Mouse (Mus musculus): Measurements from ENCODE around the gene Fli1.

Fli1 gene

DNA sequence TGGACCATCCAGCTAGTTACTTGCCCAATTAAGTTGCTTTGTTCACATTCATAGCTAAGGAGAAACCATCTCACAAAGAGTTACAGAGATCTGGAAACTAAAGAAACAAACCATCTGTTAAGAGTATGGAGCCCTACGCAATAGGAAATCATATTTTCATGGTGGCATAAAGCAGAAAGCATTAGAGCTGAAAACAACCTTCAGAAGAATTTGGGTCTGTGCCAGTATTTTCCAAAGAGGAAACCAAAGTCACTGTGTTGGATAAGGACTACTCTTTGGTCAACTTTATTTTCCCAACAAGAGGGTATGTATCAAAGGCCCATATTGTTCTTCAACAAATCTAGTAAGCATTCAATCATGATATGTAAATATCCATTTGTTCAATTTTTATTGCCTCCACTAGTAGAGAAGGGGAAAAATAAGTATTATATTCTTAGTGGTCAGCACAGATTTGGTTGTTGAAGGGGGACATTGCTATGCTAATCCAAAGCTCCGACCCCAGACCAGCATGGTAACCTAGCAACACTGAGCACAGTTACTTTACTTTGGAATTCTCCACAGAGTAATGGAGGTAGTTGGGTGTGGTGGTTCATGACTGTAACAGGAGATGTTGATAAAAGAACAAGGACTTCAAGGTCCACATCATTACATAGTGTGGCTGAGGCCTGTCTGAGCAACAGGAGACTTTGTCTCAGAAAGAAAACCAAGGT lies 20.0 kb downstream of the Fli1 start:
- DNase-seq: no peak

DNA sequence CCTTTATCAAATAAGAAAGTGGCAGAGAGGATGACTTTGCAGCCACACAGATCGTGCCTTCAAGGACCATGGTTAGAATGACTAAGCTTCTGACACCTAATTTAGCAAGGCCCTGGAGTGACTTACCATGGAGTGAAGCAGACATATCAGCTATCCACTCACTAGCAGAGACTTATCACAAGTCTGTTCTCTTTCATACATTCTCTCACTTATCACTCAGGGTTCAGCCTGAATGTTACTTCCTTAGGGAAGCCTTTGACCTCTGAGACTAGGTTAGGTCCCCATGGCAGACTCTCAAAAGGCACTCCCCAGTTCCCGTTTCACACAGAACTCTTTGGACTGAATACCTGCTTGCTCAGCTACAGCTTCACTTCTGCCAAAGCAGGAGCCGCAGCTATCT lies 21.3 kb downstream of the Fli1 start:
- no peak for DNase-seq

GRCm38 (mm10) chr9:32520821-32521220 lies 21.8 kb downstream of the Fli1 start:
- peak; percentile 31 for DNase-seq

- DNase-seq: no peak
These were observed 23.3 kb downstream of the Fli1 start for GRCm38 (mm10) chr9:32519101-32520051.

- DNase-seq: peak; percentile 74
These were observed 24.1 kb downstream of the Fli1 start for GRCm38 (mm10) chr9:32518351-32519075.

GRCm38 (mm10) chr9:32516691-32517090 lies 26.0 kb downstream of the Fli1 start:
- no peak for DNase-seq

DNA sequence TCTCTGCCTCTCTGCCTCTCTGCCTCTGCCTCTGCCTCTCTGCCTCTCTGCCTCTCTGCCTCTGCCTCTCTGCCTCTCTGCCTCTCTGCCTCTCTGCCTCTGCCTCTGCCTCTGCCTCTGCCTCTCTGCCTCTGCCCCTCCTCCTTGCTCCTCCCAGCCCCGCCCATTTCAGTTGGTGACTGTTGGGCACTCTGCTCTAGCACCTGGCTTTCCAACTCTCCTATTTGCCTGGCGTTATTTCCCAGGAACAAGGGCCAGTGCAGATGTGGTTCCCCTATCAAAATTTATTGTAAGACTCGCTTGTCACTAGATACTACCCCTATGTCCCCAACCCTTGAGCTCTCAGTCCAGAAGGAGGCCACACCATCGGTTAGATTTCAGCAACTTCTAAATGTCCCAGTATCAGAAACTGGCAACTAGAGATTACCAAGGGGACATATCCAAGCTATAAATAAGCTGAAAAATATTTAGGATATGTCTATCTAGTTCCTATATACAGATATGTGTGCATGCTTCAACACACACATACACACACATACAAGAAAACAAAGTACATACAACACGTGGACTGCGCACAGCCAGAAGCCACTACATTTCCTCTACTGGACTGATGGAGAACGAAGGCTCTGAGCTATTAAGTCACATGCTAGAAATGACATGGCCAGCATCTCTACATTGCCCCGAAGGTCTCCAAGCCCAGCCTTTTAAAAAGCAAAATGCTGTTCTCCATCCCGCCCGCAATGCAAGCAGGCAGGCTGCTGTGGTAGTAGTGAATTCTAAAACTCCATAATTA lies 26.6 kb downstream of the Fli1 start:
- DNase-seq: peak; percentile 85

DNA sequence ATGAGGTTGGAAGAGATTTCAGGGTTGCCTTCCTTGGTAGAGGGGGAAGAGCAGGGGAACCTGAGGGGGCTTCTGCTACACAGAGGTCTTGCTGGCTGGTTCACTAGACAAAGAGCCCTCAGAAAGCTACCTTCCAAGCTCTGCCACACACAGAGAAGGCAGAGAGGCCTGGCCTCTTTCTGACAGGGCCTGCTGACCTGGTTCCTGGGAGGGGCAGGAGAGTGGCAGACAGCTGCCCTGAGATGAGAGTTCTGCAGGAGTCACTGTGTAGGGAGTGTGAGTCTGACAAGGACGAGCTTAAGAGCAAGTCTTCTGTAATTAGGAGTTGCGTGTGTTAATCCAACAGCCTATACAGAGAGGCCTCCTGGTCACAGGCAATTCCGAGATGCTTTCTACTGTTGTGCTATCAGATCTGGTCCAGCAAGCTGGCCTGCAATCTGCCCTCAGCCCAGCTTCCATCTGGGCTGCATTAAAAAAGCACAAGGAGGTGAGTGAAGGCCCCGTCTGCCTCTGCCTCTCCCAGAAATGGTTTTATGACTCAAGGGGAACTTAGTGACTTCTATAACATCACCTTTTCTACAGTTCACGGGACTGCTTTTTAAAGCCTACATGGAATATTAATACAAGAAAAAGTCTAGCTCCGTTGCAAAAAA lies 28.1 kb downstream of the Fli1 start:
- DNase-seq: no peak

GRCm38 (mm10) chr9:32513471-32513870 lies 29.2 kb downstream of the Fli1 start:
- no peak for DNase-seq

DNA sequence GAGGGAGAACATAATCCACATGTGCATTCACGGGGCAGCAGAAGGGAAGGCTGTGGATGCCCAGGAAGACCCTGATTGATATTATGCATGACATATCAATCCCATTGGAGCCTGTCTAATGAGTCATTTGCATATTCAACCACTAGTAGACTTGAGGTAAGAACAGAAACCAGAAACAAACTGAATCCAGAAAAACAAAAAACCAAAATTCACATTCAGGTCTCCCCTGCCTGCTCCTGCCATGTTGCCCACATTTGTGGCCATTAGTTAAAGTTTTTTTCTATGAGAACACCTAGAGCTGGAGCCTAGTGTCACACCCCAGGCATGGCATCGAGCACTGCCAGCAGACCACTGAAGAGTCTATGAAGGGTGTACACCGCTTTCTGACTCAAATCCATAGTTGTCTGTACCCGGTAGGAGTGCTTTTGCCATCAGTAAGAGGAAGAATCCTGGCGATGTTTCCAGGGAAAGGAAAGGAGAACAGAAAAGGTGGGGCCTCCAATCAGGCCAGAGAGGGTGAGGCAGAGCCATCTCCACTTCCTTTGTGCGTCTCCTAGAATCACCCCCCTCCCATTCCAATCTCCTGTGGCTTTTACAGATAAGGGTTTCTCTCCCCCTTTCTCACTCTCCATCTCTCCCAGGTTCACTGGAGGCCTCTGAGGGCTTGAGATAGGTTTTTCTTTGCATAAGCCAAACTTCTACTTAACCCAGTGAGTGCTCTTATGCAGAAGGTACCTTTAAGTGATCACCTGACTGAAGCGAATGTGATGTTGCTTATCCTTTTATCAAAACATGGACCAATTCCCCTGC lies 32.0 kb downstream of the Fli1 start:
- DNase-seq: no peak

DNA sequence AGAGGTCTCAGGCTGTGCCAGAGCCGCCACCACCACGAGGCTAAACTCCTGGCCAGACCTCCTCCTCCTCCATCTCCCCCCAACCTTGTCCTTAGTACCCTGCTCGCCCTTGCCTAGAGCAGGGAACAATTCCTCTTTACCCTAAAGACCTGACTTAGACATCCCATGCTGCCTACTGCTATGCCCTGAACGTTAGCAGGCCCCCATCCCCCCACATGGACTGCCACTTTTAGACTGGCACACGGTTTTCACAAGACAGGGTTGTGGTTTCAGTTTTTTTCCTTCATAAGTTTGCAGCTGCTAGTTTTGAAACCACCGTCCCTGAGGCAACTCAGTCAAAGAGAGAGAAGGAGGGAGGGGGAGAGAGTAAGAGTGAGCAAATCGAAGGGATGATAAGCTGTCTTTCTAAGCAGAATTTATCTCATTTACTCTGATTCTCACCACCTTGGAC lies 32.9 kb downstream of the Fli1 start:
- peak; percentile 90 for DNase-seq

DNA sequence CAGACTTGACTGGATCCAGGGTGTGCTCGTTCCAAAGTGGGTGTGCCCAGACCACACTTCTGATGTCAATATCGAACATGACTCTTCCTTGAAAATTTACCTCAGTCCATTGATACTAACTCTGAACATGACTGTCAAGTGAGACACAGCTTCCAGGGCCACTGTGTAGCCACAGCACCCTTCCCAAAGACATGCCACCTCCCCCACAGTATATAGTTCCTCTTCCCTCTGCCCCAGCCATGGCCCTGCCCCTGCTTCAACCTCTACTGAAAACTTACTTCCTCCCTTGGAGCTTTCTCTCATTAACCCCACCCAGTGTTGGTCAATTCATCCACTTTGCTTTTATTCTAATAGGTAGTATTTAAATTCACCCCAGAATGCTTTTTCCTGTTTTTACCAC lies 34.0 kb downstream of the Fli1 start:
- DNase-seq: peak; percentile 76

DNA sequence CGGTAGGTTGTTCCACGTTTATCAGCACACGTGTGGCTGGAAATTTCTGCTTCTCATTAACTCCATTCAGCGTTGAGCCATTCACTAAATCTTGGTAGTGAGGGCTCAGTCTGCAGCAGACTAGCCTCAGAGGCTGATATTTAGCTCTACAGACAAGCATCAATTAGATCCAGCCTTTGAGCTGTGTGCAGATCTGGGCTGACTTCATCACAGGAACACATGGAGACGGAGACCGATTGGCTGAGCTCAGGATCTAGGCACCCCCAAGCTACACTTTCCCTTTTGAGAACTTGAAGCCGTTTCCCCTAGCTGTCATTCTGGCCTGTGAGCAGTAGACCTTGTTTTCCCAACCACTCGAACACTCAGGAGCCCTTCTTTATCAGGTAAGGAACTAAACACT lies 34.5 kb downstream of the Fli1 start:
- no peak for DNase-seq

DNA sequence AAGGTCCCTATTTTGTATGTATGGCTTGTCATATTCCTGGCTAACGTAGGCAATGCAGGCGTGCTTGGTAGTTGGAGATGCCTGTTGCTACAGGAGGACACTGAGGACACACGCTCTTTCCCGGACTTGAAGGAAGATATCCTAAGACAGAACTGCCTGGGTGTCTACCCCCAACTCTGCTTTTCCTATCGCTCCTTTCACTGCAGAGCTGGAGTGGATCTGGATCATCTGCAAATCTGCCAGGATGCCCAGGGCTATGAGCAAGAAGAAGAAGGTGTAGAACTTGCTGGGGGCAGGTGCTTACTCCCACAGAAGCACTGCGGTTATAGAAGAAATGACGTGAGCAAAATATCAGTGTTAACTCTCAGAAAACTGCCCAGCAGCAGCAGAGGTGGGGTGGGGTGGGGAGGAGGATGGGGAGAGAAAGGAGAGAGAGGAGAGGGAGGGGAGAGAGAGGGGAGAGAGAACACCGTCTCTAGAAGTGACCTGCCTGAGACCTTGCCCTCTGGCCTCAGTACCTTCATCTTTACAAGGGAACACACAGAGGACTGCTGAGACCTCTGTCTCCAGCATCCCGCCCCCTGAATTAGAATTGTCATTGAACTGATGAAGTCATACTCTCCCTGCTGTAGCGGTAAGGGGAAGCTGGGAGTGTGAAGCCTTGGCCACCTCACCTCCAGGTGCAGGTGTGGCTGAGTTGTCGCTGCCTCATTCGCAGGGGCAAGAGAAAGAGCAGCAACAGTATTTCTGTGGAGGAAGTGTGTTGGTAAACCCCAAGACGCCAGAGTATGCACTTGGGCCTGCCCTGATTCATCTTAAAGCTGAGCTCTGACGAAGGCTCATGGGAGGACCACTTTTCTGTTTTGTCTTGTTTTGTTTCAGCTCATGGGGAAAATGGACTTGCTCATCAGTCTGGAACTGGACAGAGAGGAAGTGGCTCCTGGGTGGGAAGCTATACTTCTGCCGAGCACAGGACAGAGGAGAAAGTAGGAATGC lies 35.5 kb downstream of the Fli1 start:
- DNase-seq: peak; percentile 66

- peak; percentile 69 for DNase-seq
These were observed 36.5 kb downstream of the Fli1 start for GRCm38 (mm10) chr9:32506161-32506560.

DNA sequence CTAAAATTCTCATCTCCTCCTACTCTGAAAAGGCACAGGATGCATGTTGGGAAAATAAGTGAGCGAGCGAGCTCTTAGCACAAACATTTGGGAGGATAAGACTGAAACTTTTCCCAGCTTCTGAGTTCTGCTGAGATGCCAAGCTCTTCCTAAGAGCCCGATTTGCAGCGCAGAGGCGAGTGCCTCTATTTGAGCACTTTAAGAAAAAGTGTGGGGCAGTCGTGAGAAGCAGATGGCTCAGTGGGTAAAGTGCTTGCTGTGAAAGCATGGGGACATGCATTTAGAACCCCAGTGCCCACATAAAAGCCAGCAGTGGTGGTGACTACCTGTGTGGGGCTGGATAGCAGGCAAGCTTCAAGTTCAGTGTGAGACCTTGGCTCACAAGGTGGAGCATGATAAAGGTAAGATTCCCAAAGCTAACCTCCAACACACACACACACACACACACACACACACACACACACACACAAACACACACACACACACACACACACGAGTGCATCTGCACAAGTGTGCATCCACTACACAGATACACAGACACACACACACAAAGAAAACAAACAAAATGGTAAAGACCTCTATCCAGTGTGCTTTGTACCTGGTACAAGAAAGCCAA lies 37.1 kb downstream of the Fli1 start:
- DNase-seq: no peak

DNA sequence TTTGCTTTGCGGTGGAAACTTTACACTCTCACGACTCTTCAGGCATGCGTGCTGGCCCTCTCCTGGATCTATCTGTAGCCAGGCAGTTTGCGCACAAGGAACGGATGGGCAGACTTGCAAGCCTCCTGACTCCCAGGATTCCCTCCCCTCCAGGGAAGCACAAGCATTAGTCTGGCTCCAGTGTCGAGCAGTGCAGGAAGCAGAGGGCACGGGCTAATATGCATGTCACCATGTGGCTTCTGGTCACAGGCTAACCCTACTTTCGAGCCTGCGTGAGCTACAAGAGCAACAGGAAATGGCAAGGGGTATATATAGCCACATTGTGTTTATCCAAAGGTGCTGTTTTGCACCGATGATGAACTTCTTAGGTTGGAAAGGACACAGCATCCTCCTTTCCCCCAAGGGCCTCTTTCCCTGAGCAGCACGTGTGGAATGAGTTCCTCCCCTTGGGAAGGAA lies 38.6 kb downstream of the Fli1 start:
- DNase-seq: no peak

GRCm38 (mm10) chr9:32503423-32503822 lies 39.2 kb downstream of the Fli1 start:
- no peak for DNase-seq

Data from thymus, postnatal 25 days (tissue).